Mouse (Mus musculus) layer of hippocampus, adult 2 months (tissue): ENCODE data around the gene Cab39l. TPM values are rescaled to one million over a fixed set of nuclear protein-coding genes. Genes with fewer than 3 reads are reported as not detected.
A peak's percentile ranks its signal among the peaks of the same experiment; 100 is the strongest.
"Not testable (repeated sequence)": the region's sequence is repeated elsewhere in the genome, so short reads cannot be mapped to it uniquely, and the experiment has no call there.

ENCODE experiments used
- DNase-seq, 2 experiments: peaks; one replicate each; pipeline ENCODE4 v3.0.0; 2022; ENCODE audit warnings: low spot score in 2 of 2
- H3K27ac ChIP-seq: fragments of 200-600 bp; 2 replicates; pipeline ENCODE4 v1.8.1; 2022
- H3K4me3 ChIP-seq: fragments of 200-600 bp; 2 replicates; pipeline ENCODE4 v1.8.1; 2022; ENCODE audit warnings: mild to moderate bottlenecking
- CTCF ChIP-seq: fragments of 200-600 bp; conservative IDR thresholded peaks from 2 replicates; pipeline ENCODE4 v1.8.1; 2022; ENCODE audit warnings: antibody characterized with exemption, mild to moderate bottlenecking, moderate library complexity
- long read RNA-seq, 2 experiments: library from polyadenylated mRNA; stranded (forward); transcript quantifications; one replicate each; pipeline ENCODE4 v2.0.0; 2021; ENCODE audit warnings: borderline mapping rate in 2 of 2
- total RNA-seq, 2 experiments: library from RNA; stranded (reverse); gene quantifications; 2 replicates each; pipeline ENCODE4 v1.2.3; 2021

Cab39l gene
- total RNA-seq, result 10 to 100 TPM; 21.0 to 21.7 TPM
- long read RNA-seq, experiment 1, transcript Cab39l-201 (11 exons, 3,037 nt), result major isoform, 9 of 53 reads
- long read RNA-seq, experiment 1, partial matches to known transcripts, result 1 of 53 reads
- long read RNA-seq, experiment 1, other reads (novel, unspliced or antisense), result 42 of 53 reads
- long read RNA-seq, experiment 2, transcript Cab39l-201 (11 exons, 3,037 nt), result major isoform, 11 of 76 reads
- long read RNA-seq, experiment 2, partial matches to known transcripts, result 2 of 76 reads
- long read RNA-seq, experiment 2, other reads (novel, unspliced or antisense), result 63 of 76 reads

GRCm38 (mm10) chr14:59440558-59441471 lies at the start of gene Cab39l, which contains the start of gene Setdb2:
Cab39l (plus strand) TSS chr14:59440972.
Setdb2 (minus strand) TSS chr14:59440884.
- H3K27ac ChIP-seq, result peak within 1 kb of the TSS; percentile 83
- peak; percentile 91 to 92 for DNase-seq
- peak; percentile 49 for TF ChIP-seq CTCF

DNA sequence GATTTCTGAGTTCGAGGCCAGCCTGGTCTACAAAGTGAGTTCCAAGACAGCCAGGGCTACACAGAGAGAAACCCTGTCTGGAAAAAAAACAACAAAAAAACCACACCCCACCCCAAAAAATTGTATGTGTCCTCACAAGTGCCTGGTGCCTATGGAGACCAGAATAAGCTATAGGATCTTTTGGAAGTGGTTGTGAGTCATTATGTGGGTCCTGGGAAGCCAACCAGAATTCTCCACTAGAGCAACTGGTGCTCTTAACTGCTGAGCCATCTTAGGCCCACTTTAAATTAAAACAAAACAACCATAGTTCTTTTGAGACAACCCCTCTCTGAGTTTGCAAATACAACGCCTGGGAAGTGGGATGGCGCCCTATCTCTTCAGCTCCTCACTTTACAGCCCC lies 45.5 kb upstream of the Cab39l start, which contains the start of gene Phf11c:
Gene Phf11c (minus strand): TSS at position 101 of the 400 bp plus-strand sequence.
- no peak for TF ChIP-seq CTCF
- Histone ChIP-seq H3K27ac (no peak within 1 kb of the TSS), H3K4me3 (no peak within 1 kb of the TSS)
- no peak for DNase-seq

More at GRCm38 (mm10) chr14:59440558-59441471, at the start of gene Cab39l, which contains the start of gene Setdb2:
- peak within 1 kb of the TSS; percentile 88 for H3K4me3 ChIP-seq

- no peak overlapping the region for H3K4me3 ChIP-seq
- no peak overlapping the region for H3K27ac ChIP-seq
- TF ChIP-seq CTCF, result no peak
- DNase-seq, result no peak
Observed at GRCm38 (mm10) chr14:59396999-59397398, 43.8 kb upstream of the Cab39l start.

DNA sequence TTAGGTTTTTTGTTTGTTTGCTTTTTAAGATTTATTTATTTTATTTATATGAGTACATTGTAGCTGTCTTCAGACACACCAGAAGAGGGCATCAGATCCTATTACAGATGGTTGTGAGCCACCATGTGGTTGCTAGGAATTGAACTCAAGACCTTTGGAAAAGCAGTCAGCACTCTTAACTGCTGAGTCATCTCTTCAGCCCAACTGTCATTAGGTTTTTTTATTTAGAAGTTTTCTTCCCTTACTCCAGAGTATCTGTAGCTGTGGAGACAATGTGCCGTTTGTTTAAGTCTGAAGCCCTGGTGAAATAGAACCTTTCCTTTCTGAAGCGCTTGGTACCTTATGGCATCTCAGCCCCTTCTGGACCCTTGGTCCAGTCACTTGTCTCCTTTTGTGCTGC lies 25.8 kb upstream of the Cab39l start:
- not testable (repeated sequence) for DNase-seq, H3K4me3 ChIP-seq, H3K27ac ChIP-seq

- no peak for TF ChIP-seq CTCF
- DNase-seq, result no peak
- Histone ChIP-seq H3K27ac (no peak overlapping the region), H3K4me3 (no peak overlapping the region)
Observed at GRCm38 (mm10) chr14:59418171-59418570, 22.6 kb upstream of the Cab39l start.

GRCm38 (mm10) chr14:59422912-59423663 lies 17.7 kb upstream of the Cab39l start:
- H3K4me3 ChIP-seq, result no peak overlapping the region
- no peak for DNase-seq

DNA sequence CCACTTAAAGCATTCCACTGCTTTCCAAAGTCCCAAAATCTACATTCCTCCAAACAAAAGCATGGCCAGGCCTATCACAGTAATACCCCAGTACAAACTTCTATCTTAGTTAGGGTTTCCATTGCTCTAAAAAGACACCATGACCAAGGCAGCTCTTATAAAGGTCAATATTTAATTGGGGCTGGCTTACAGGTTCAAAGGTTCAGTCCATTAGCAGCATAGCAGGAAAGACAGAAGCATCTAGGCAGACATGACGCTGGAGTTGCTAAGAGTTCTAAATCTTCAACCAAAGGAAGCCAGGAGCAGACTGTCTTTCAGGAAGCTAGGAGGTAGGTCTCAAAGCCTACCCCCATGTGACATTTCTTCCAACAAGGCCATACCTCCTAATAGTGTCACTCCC lies 10.2 kb upstream of the Cab39l start:
- no peak for TF ChIP-seq CTCF
- H3K4me3 ChIP-seq, result no peak overlapping the region
- no peak for DNase-seq
- no peak overlapping the region for H3K27ac ChIP-seq

More at GRCm38 (mm10) chr14:59422912-59423663, 17.7 kb upstream of the Cab39l start:
- no peak overlapping the region for H3K27ac ChIP-seq
- no peak for TF ChIP-seq CTCF

DNA sequence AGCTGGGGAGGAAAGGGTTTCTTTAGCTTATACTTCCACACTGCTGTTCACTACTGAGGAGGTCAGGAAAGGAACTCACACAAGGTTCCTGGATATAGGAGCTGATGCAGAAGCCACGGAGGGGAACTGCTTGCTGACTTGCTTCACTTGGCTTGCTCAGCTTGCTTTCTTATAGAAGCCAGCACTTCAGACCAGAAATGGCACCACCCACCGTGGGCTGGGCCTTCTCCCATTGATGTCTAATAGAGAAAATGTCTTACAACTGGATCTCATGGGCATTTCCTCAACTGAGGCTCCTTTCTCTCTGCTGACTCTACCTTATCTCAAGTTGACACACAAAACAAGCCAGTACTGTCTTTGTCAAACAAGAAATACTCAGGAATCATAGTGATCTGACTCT lies 6.9 kb upstream of the Cab39l start:
- Histone ChIP-seq H3K27ac (no peak overlapping the region), H3K4me3 (no peak overlapping the region)
- DNase-seq, result no peak
- no peak for TF ChIP-seq CTCF

DNA sequence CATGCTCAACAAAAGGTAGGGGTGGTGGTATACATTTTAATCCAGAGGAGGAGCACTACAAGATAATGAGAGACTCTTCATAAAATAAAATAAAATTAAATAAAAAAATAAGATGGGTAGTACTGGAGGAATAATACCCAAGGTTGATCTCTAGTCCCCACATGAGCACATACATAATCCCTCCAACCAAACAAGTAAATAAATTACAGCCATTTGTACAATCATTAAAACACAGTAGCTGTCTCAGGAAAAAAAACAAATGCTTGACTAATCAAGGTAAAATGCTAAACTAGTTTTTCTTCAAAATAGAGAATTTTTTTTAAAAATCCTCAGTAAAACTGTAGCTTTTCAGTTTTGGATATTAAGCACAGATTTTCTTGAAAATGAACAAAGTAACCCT lies 5.6 kb upstream of the Cab39l start:
- Histone ChIP-seq H3K4me3 (no peak overlapping the region), H3K27ac (no peak overlapping the region)
- no peak for TF ChIP-seq CTCF
- no peak for DNase-seq

GRCm38 (mm10) chr14:59437398-59437797 lies 3.4 kb upstream of the Cab39l start:
- Histone ChIP-seq H3K27ac (no peak overlapping the region), H3K4me3 (no peak overlapping the region)
- TF ChIP-seq CTCF, result no peak
- no peak for DNase-seq

DNA sequence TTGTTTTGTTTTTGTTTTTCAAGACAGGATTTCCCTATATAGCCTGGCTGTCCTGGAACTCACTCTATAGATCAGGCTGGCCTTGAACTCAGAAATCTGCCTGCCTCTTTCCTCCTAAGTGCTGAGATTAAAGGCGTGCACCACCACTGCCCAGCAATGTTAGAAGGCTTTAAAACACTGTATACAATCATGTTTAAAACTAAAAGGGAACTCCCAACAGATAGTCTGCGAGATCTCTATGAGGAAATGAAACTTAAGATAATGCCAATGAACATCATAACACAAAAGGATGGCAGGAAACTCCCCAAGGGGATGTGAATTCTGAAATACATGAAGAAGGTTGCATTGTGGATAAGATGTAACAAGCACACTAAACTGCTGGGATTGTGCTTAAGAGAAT lies 2.3 kb upstream of the Cab39l start:
- TF ChIP-seq CTCF, result no peak
- Histone ChIP-seq H3K27ac (no peak overlapping the region), H3K4me3 (no peak overlapping the region)
- no peak for DNase-seq

DNA sequence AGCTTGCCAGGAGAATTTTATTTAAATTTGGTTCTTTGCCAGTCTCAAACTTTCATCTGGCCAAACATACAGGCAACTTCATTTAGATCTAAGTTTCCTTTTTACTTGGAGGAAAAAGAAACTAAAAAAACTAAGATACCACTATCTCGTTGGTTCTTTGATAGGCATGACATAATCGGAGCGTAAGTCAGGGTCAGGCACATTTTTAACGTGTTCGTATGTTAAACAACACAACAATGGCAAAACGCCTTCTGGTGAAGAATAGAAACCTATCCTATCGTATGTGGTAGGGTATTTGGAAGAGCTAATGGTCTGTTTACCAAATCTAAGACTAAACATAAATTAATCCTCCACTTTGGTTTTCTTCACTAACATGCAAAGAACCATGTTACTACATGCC lies 733 bp upstream of the Cab39l start:
- TF ChIP-seq CTCF, result no peak
- DNase-seq, result no peak
- Histone ChIP-seq H3K4me3 (peak overlapping the region; percentile 88), H3K27ac (peak overlapping the region; percentile 83)

- Histone ChIP-seq H3K4me3 (peak overlapping the region; percentile 88), H3K27ac (peak overlapping the region; percentile 83)
- no peak for DNase-seq
- TF ChIP-seq CTCF, result no peak
Observed at GRCm38 (mm10) chr14:59441472-59441805, 667 bp downstream of the Cab39l start.
